Mouse (Mus musculus) cerebellum, adult 11 months (tissue): ENCODE measurements around the gene Engase.
A peak's percentile ranks its signal among the peaks of the same experiment; 100 is the strongest.

Experiments used
- DNase-seq: peaks from one replicate; pipeline ENCODE4 v3.0.0; 2022

Engase gene

GRCm38 (mm10) chr11:118476396-118477373, at the start of gene Engase:
Engase (plus strand) TSS chr11:118476829.
- peak; percentile 92 for DNase-seq

GRCm38 (mm10) chr11:118427266-118427779, 49.3 kb upstream of the Engase start:
- DNase-seq = no peak

- no peak for DNase-seq
Observed at GRCm38 (mm10) chr11:118427986-118428385, 48.6 kb upstream of the Engase start, which contains the start of gene C1qtnf1. C1qtnf1 (plus strand) TSS chr11:118428203.

GRCm38 (mm10) chr11:118428460-118428868, 48.2 kb upstream of the Engase start:
- no peak for DNase-seq

- no peak for DNase-seq
Observed at GRCm38 (mm10) chr11:118428944-118429709, 47.5 kb upstream of the Engase start.

GRCm38 (mm10) chr11:118430291-118430885, 46.2 kb upstream of the Engase start:
- DNase-seq = no peak

GRCm38 (mm10) chr11:118431100-118431948, 45.3 kb upstream of the Engase start:
- no peak for DNase-seq

GRCm38 (mm10) chr11:118433398-118433868, 43.2 kb upstream of the Engase start:
- no peak for DNase-seq

- DNase-seq = no peak
Observed at GRCm38 (mm10) chr11:118434093-118434492, 42.5 kb upstream of the Engase start.

GRCm38 (mm10) chr11:118436471-118436935, 40.1 kb upstream of the Engase start:
- DNase-seq = peak; percentile 75

- no peak for DNase-seq
Observed at GRCm38 (mm10) chr11:118438665-118439414, 37.8 kb upstream of the Engase start.

- no peak for DNase-seq
Observed at GRCm38 (mm10) chr11:118442691-118443090, 33.9 kb upstream of the Engase start.

GRCm38 (mm10) chr11:118443201-118443970, 33.2 kb upstream of the Engase start:
- DNase-seq = peak; percentile 51

- DNase-seq = peak; percentile 51
Observed at GRCm38 (mm10) chr11:118445843-118446242, 30.8 kb upstream of the Engase start.

- no peak for DNase-seq
Observed at GRCm38 (mm10) chr11:118447346-118447745, 29.3 kb upstream of the Engase start.

GRCm38 (mm10) chr11:118448385-118448784, 28.2 kb upstream of the Engase start:
- no peak for DNase-seq

GRCm38 (mm10) chr11:118451211-118451610, 25.4 kb upstream of the Engase start:
- no peak for DNase-seq

- DNase-seq = no peak
Observed at GRCm38 (mm10) chr11:118452955-118453354, 23.7 kb upstream of the Engase start.

- no peak for DNase-seq
Observed at GRCm38 (mm10) chr11:118453886-118454671, 22.6 kb upstream of the Engase start.
